Mouse (Mus musculus): ENCODE measurements around the gene Rin2. TPM values are rescaled to one million over a fixed set of nuclear protein-coding genes. Genes with fewer than 3 reads are reported as not detected.
A peak's percentile ranks its signal among the peaks of the same experiment; 100 is the strongest.

Gene Rin2
- polyA plus RNA-seq, 1 experiment from 2014 or later = 21.4 TPM

- no peaks in the 10 kb centered on the region for H3K27me3 ChIP-seq
- no peaks in the 10 kb centered on the region for H3K36me3 ChIP-seq
- H3K27ac ChIP-seq = no peak overlapping the region
- WGBS = 95% methylated on average over 10 of the region's 10 CpGs
- H3K4me3 ChIP-seq = no peak overlapping the region
- no peaks in the 10 kb centered on the region for H3K4me1 ChIP-seq
- H3K4me2 ChIP-seq (replicated peaks) = no peak overlapping the region
- H3K9me3 ChIP-seq (replicated peaks) = no peaks in the 10 kb centered on the region
- no peak overlapping the region for H3K9ac ChIP-seq
- ATAC-seq (ENCODE audit: low FRiP score) = no peak
Observed at GRCm38 (mm10) chr2:145825221-145825620, 150.2 kb downstream of the Rin2 start.

GRCm38 (mm10) chr2:145827930-145828329, 152.9 kb downstream of the Rin2 start:
- Histone ChIP-seq H3K4me2 (replicated peaks) (no peak overlapping the region), H3K9me3 (replicated peaks) (no peaks in the 10 kb centered on the region), H3K27me3 (no peaks in the 10 kb centered on the region), H3K9ac (no peak overlapping the region), H3K4me1 (peaks cover 11% of the 10 kb centered on the region), H3K4me3 (no peak overlapping the region), H3K27ac (no peak overlapping the region), H3K36me3 (no peaks in the 10 kb centered on the region)
- no peak for ATAC-seq (ENCODE audit: low FRiP score)
- WGBS = 81% methylated on average over 2 of the region's 2 CpGs

GRCm38 (mm10) chr2:145828603-145829002, 153.6 kb downstream of the Rin2 start:
- H3K4me1 ChIP-seq = peaks cover 11% of the 10 kb centered on the region
- no peaks in the 10 kb centered on the region for H3K27me3 ChIP-seq
- 91% methylated on average over 3 of the region's 3 CpGs for WGBS
- no peak overlapping the region for H3K27ac ChIP-seq
- H3K9ac ChIP-seq = no peak overlapping the region
- no peak overlapping the region for H3K4me2 ChIP-seq (replicated peaks)
- H3K4me3 ChIP-seq = no peak overlapping the region
- no peaks in the 10 kb centered on the region for H3K36me3 ChIP-seq
- ATAC-seq (ENCODE audit: low FRiP score) = no peak
- H3K9me3 ChIP-seq (replicated peaks) = no peaks in the 10 kb centered on the region

GRCm38 (mm10) chr2:145829231-145829630, 154.2 kb downstream of the Rin2 start:
- H3K4me3 ChIP-seq = no peak overlapping the region
- H3K27ac ChIP-seq = no peak overlapping the region
- H3K4me2 ChIP-seq (replicated peaks) = no peak overlapping the region
- no peaks in the 10 kb centered on the region for H3K9me3 ChIP-seq (replicated peaks)
- H3K36me3 ChIP-seq = no peaks in the 10 kb centered on the region
- peaks cover 11% of the 10 kb centered on the region for H3K4me1 ChIP-seq
- no peak overlapping the region for H3K9ac ChIP-seq
- ATAC-seq (ENCODE audit: low FRiP score) = no peak
- 80% methylated on average over 4 of the region's 4 CpGs for WGBS
- H3K27me3 ChIP-seq = no peaks in the 10 kb centered on the region

GRCm38 (mm10) chr2:145830417-145830816, 155.4 kb downstream of the Rin2 start:
- H3K4me2 ChIP-seq (replicated peaks) = no peak overlapping the region
- no peak for ATAC-seq (ENCODE audit: low FRiP score)
- H3K27ac ChIP-seq = no peak overlapping the region
- H3K4me3 ChIP-seq = no peak overlapping the region
- WGBS = 95% methylated on average over 3 of the region's 3 CpGs
- peaks cover 11% of the 10 kb centered on the region for H3K4me1 ChIP-seq
- H3K27me3 ChIP-seq = no peaks in the 10 kb centered on the region
- no peaks in the 10 kb centered on the region for H3K36me3 ChIP-seq
- H3K9me3 ChIP-seq (replicated peaks) = no peaks in the 10 kb centered on the region
- H3K9ac ChIP-seq = no peak overlapping the region

- peak overlapping the region; percentile 30 for H3K4me2 ChIP-seq (replicated peaks)
- 37% methylated on average over 17 of the region's 17 CpGs for WGBS
- H3K27me3 ChIP-seq = no peaks in the 10 kb centered on the region
- H3K9ac ChIP-seq = no peak overlapping the region
- peak overlapping the region; percentile 85 for H3K27ac ChIP-seq
- no peak overlapping the region for H3K4me3 ChIP-seq
- no peaks in the 10 kb centered on the region for H3K9me3 ChIP-seq (replicated peaks)
- H3K4me1 ChIP-seq = peaks cover 11% of the 10 kb centered on the region
- peak; percentile 93 for ATAC-seq (ENCODE audit: low FRiP score)
- no peaks in the 10 kb centered on the region for H3K36me3 ChIP-seq
Observed at GRCm38 (mm10) chr2:145831949-145832835, 157.2 kb downstream of the Rin2 start.

- WGBS = 53% methylated on average over 5 of the region's 5 CpGs
- no peak for ATAC-seq (ENCODE audit: low FRiP score)
- H3K4me3 ChIP-seq = no peak overlapping the region
- H3K9me3 ChIP-seq (replicated peaks) = no peaks in the 10 kb centered on the region
- H3K9ac ChIP-seq = no peak overlapping the region
- peak overlapping the region; percentile 30; the same call in 1 of the 2 replicates for H3K4me2 ChIP-seq (replicated peaks)
- peak overlapping the region; percentile 85 for H3K27ac ChIP-seq
- H3K27me3 ChIP-seq = no peaks in the 10 kb centered on the region
- H3K36me3 ChIP-seq = no peaks in the 10 kb centered on the region
- H3K4me1 ChIP-seq = peaks cover 11% of the 10 kb centered on the region
Observed at GRCm38 (mm10) chr2:145832836-145833221, 157.8 kb downstream of the Rin2 start.

- 89% methylated on average over 3 of the region's 3 CpGs for WGBS
- ATAC-seq (ENCODE audit: low FRiP score) = no peak
Observed at GRCm38 (mm10) chr2:145833341-145833740, 158.3 kb downstream of the Rin2 start.

GRCm38 (mm10) chr2:145835920-145836319, 160.9 kb downstream of the Rin2 start:
- WGBS = 93% methylated on average over 1 of the region's 1 CpGs

More at GRCm38 (mm10) chr2:145833341-145833740, 158.3 kb downstream of the Rin2 start:
- Histone ChIP-seq H3K9me3 (replicated peaks) (no peaks in the 10 kb centered on the region), H3K9ac (no peak overlapping the region), H3K4me1 (peaks cover 11% of the 10 kb centered on the region), H3K27me3 (no peaks in the 10 kb centered on the region), H3K27ac (peak overlapping the region; percentile 85; the same call in 1 of the 2 replicates), H3K4me2 (replicated peaks) (no peak overlapping the region), H3K36me3 (no peaks in the 10 kb centered on the region), H3K4me3 (no peak overlapping the region)

GRCm38 (mm10) chr2:145838675-145839074, 163.7 kb downstream of the Rin2 start:
- no peaks in the 10 kb centered on the region for H3K27me3 ChIP-seq
- H3K9me3 ChIP-seq (replicated peaks) = no peaks in the 10 kb centered on the region
- peaks cover 2% of the 10 kb centered on the region; the same call in 1 of the 2 replicates for H3K4me1 ChIP-seq
- no peak overlapping the region for H3K9ac ChIP-seq
- no peak overlapping the region for H3K27ac ChIP-seq
- no peak overlapping the region for H3K4me2 ChIP-seq (replicated peaks)
- ATAC-seq (ENCODE audit: low FRiP score) = no peak
- H3K4me3 ChIP-seq = no peak overlapping the region
- 83% methylated on average over 3 of the region's 3 CpGs for WGBS
- no peaks in the 10 kb centered on the region for H3K36me3 ChIP-seq

More at GRCm38 (mm10) chr2:145835920-145836319, 160.9 kb downstream of the Rin2 start:
- no peak overlapping the region for H3K4me3 ChIP-seq
- H3K27ac ChIP-seq = no peak overlapping the region
- H3K9me3 ChIP-seq (replicated peaks) = no peaks in the 10 kb centered on the region
- H3K27me3 ChIP-seq = no peaks in the 10 kb centered on the region
- no peaks in the 10 kb centered on the region for H3K36me3 ChIP-seq
- no peak overlapping the region for H3K4me2 ChIP-seq (replicated peaks)
- H3K4me1 ChIP-seq = peaks cover 13% of the 10 kb centered on the region
- H3K9ac ChIP-seq = no peak overlapping the region
- no peak for ATAC-seq (ENCODE audit: low FRiP score)

GRCm38 (mm10) chr2:145839565-145840315, 164.7 kb downstream of the Rin2 start:
- WGBS = 79% methylated on average over 9 of the region's 9 CpGs
- no peak for ATAC-seq (ENCODE audit: low FRiP score)

GRCm38 (mm10) chr2:145840320-145840719, 165.3 kb downstream of the Rin2 start:
- Histone ChIP-seq H3K36me3 (no peaks in the 10 kb centered on the region), H3K4me3 (no peak overlapping the region), H3K27me3 (no peaks in the 10 kb centered on the region), H3K4me1 (peaks cover 2% of the 10 kb centered on the region; the same call in 1 of the 2 replicates), H3K4me2 (replicated peaks) (no peak overlapping the region), H3K27ac (no peak overlapping the region), H3K9ac (no peak overlapping the region), H3K9me3 (replicated peaks) (no peaks in the 10 kb centered on the region)
- WGBS = 77% methylated on average over 3 of the region's 3 CpGs
- no peak for ATAC-seq (ENCODE audit: low FRiP score)

More at GRCm38 (mm10) chr2:145839565-145840315, 164.7 kb downstream of the Rin2 start:
- Histone ChIP-seq H3K4me1 (peaks cover 2% of the 10 kb centered on the region; the same call in 1 of the 2 replicates), H3K9me3 (replicated peaks) (no peaks in the 10 kb centered on the region), H3K27ac (no peak overlapping the region), H3K27me3 (no peaks in the 10 kb centered on the region), H3K36me3 (no peaks in the 10 kb centered on the region), H3K4me3 (no peak overlapping the region), H3K4me2 (replicated peaks) (no peak overlapping the region), H3K9ac (no peak overlapping the region)

All from hindbrain, embryonic 12.5 days (tissue).